Mouse (Mus musculus) embryo, embryonic 9.5 days (tissue): ENCODE results near the gene Tcf25.
A peak's percentile ranks its signal among the peaks of the same experiment; 100 is the strongest.

ENCODE experiments used
- DNase-seq: peaks from one replicate; pipeline ENCODE4 v3.0.0-alpha.2; 2017; ENCODE audit errors: extremely low spot score

The Tcf25 gene

GRCm38 (mm10) chr8:123349073-123349472 lies 24.5 kb upstream of the Tcf25 start:
- DNase-seq = no peak

GRCm38 (mm10) chr8:123352118-123352517 lies 21.4 kb upstream of the Tcf25 start:
- DNase-seq = no peak

- DNase-seq = peak; percentile 33
Measured at GRCm38 (mm10) chr8:123352786-123353185, 20.8 kb upstream of the Tcf25 start.

- no peak for DNase-seq
Measured at GRCm38 (mm10) chr8:123353216-123353615, 20.3 kb upstream of the Tcf25 start.

- peak; percentile 88 for DNase-seq
Measured at GRCm38 (mm10) chr8:123361082-123361739, 12.3 kb upstream of the Tcf25 start.

- DNase-seq = peak; percentile 96
Measured at GRCm38 (mm10) chr8:123374239-123374578, 656 bp downstream of the Tcf25 start.

GRCm38 (mm10) chr8:123375701-123376100 lies 2.1 kb downstream of the Tcf25 start:
- DNase-seq = no peak

GRCm38 (mm10) chr8:123376106-123376505 lies 2.6 kb downstream of the Tcf25 start:
- no peak for DNase-seq

GRCm38 (mm10) chr8:123381711-123382110 lies 8.2 kb downstream of the Tcf25 start:
- no peak for DNase-seq

- no peak for DNase-seq
Measured at GRCm38 (mm10) chr8:123382516-123382915, 9.0 kb downstream of the Tcf25 start.

- DNase-seq = no peak
Measured at GRCm38 (mm10) chr8:123384883-123385540, 11.5 kb downstream of the Tcf25 start.

GRCm38 (mm10) chr8:123387041-123387440 lies 13.5 kb downstream of the Tcf25 start:
- DNase-seq = no peak

- no peak for DNase-seq
Measured at GRCm38 (mm10) chr8:123387801-123388200, 14.2 kb downstream of the Tcf25 start.

GRCm38 (mm10) chr8:123389026-123389425 lies 15.5 kb downstream of the Tcf25 start:
- no peak for DNase-seq

GRCm38 (mm10) chr8:123398308-123398707 lies 24.8 kb downstream of the Tcf25 start:
- DNase-seq = no peak

- no peak for DNase-seq
Measured at GRCm38 (mm10) chr8:123401936-123402335, 28.4 kb downstream of the Tcf25 start.

GRCm38 (mm10) chr8:123402730-123403326 lies 29.3 kb downstream of the Tcf25 start:
- no peak for DNase-seq

GRCm38 (mm10) chr8:123404521-123404920 lies 31.0 kb downstream of the Tcf25 start:
- no peak for DNase-seq

GRCm38 (mm10) chr8:123406786-123407185 lies 33.2 kb downstream of the Tcf25 start, which contains the start of gene Mc1r:
Gene Mc1r, plus strand, starts transcription at chr8:123407107.
- peak; percentile 69 for DNase-seq

- no peak for DNase-seq
Measured at GRCm38 (mm10) chr8:123407612-123408011, 34.1 kb downstream of the Tcf25 start.

GRCm38 (mm10) chr8:123408586-123409544 lies 35.3 kb downstream of the Tcf25 start:
- DNase-seq = no peak

GRCm38 (mm10) chr8:123410049-123410587 lies 36.6 kb downstream of the Tcf25 start:
- no peak for DNase-seq
